Mouse (Mus musculus): ENCODE data around the gene Mt2. TPM values are rescaled to one million over a fixed set of nuclear protein-coding genes. Genes with fewer than 3 reads are reported as not detected.

The Mt2 gene
- total and polyA plus RNA-seq, 2 experiments from 2014 or later = 110 to 202 TPM

DNA sequence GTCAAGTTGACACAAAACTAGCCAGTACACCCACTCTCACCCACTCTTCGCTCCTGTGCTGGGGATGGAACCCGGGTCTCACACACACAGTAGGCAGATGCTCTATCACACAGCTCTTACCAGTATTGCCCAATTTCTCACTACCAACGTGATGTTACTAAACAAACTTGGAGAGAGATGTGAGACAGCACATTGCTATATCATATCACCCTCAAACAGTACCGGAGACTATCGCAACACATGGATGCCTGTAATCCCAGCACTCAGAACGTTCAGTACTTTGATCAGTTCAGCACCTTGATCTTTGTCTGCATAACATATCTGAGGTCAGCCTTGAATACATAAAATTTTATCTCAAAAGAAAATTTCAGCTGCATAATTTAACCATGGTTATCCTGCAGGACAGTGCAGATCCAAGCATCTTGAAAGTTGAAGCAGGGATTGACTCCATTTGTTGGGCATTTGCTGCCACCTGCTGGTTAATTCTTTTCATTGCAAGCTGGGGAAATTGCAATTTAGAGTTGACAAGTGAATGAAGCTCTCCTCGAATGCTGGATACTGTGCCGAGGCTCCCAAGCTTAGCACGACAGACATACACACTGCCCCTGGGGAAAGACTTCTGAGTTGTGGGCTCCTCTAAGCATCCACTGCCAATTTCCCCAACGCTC, 26.9 kb downstream of the Mt2 start:
- peak; percentile 87 for DNase-seq (ENCODE audit: low spot score)
- ATAC-seq = peak; percentile 68
- TF ChIP-seq CTCF (IDR thresholded peaks at IDR 0.05; ENCODE audit: low read depth) = peak; percentile 89
- no peak overlapping the region for H3K4me3 ChIP-seq (ENCODE audit: low read length)
- H3K27me3 ChIP-seq (ENCODE audit: insufficient read depth, low read length) = no peaks in the 10 kb centered on the region
- peak overlapping the region; percentile 17; the same call in 1 of the 2 replicates for H3K4me2 ChIP-seq (ENCODE audit: low read depth, low read length)
- 44% methylated on average over 10 of the region's 10 CpGs for WGBS
- no peaks in the 10 kb centered on the region for H3K4me1 ChIP-seq (ENCODE audit: insufficient read depth, low read length)
- no peaks in the 10 kb centered on the region for H3K9me3 ChIP-seq (ENCODE audit: low read length)
- H3K27ac ChIP-seq = no peak overlapping the region
- H3K36me3 ChIP-seq (ENCODE audit: insufficient read depth, low read length) = no peaks in the 10 kb centered on the region
- H3K9ac ChIP-seq (replicated peaks; ENCODE audit: low read length) = no peak overlapping the region

DNA sequence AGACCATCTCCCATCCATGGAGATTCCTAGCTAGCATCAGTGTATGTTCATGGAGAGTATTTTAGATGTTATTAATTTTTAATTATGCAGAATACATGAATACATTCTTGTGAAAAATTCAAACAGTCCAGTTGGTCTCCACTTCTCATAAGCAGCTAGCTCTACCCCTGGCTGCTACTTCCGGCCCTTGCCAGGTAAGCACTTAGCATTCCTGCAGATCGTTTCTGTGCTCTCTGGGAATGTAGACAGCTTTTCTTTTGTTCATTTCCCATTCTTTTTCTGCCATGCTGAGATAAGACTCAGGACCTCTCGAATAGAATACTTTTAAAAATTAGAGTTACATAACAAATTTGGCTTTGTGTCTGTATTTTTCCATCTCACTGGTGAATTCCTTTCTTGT, 31.6 kb downstream of the Mt2 start:
- no peaks in the 10 kb centered on the region for H3K9me3 ChIP-seq (ENCODE audit: low read length)
- no peak overlapping the region for H3K9ac ChIP-seq (replicated peaks; ENCODE audit: low read length)
- TF ChIP-seq CTCF (IDR thresholded peaks at IDR 0.05; ENCODE audit: low read depth) = no peak
- H3K4me3 ChIP-seq (ENCODE audit: low read length) = no peak overlapping the region
- H3K4me2 ChIP-seq (ENCODE audit: low read depth, low read length) = no peak overlapping the region
- no peak for ATAC-seq
- no peak for DNase-seq (ENCODE audit: low spot score)
- no peak overlapping the region for H3K27ac ChIP-seq
- H3K27me3 ChIP-seq (ENCODE audit: insufficient read depth, low read length) = no peaks in the 10 kb centered on the region
- H3K36me3 ChIP-seq (ENCODE audit: insufficient read depth, low read length) = no peaks in the 10 kb centered on the region
- no peaks in the 10 kb centered on the region for H3K4me1 ChIP-seq (ENCODE audit: insufficient read depth, low read length)
- 68% methylated on average over 3 of the region's 3 CpGs for WGBS

DNA sequence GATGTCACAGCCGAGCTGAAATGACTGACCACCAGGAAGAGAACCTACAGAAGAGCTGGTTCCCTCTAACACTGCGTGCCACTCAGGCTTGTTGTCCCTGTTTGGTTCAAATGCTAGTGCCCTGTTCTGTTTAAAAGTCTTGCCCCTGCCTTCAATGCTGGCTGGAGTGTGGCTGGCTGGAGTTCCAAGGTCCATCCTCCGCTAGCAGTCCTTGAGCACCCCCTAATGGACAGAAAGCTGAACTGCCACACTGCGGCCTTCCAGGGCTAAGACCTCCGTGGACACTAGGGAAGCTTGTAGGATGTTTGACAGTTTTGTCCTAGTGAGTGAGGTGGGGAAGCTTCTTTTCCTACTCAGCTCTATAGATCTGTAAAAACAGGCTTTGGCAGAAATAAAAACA, 33.3 kb downstream of the Mt2 start:
- Histone ChIP-seq H3K4me2 (ENCODE audit: low read depth, low read length) (no peak overlapping the region), H3K4me1 (ENCODE audit: insufficient read depth, low read length) (no peaks in the 10 kb centered on the region), H3K9me3 (ENCODE audit: low read length) (no peaks in the 10 kb centered on the region), H3K27me3 (ENCODE audit: insufficient read depth, low read length) (no peaks in the 10 kb centered on the region), H3K9ac (replicated peaks; ENCODE audit: low read length) (no peak overlapping the region), H3K4me3 (ENCODE audit: low read length) (no peak overlapping the region), H3K27ac (no peak overlapping the region), H3K36me3 (ENCODE audit: insufficient read depth, low read length) (no peaks in the 10 kb centered on the region)
- DNase-seq (ENCODE audit: low spot score) = peak; percentile 85
- 15% methylated on average over 5 of the region's 5 CpGs for WGBS
- ATAC-seq = peak; percentile 88
- TF ChIP-seq CTCF (IDR thresholded peaks at IDR 0.05; ENCODE audit: low read depth) = peak; percentile 96

DNA sequence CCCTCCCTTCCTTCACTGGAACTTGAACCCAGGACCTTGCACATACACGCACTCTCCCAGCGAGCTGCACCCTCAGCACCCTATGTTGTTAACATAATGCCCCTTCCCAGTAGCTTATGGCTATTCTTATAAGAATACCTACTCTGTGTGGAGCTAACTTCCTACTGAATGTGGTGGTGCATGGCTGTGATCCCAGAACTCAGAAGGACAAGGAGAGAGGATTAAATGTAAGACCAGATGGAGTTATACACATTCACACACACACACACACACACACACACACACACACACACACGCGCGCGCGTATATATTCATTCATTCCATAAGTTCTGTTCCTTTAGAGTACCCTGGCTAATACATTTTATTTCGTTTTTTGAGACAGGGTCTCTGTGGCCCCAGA, 33.8 kb downstream of the Mt2 start:
- H3K27ac ChIP-seq = no peak overlapping the region
- no peak for DNase-seq (ENCODE audit: low spot score)
- H3K9ac ChIP-seq (replicated peaks; ENCODE audit: low read length) = no peak overlapping the region
- H3K4me2 ChIP-seq (ENCODE audit: low read depth, low read length) = no peak overlapping the region
- no peaks in the 10 kb centered on the region for H3K27me3 ChIP-seq (ENCODE audit: insufficient read depth, low read length)
- 81% methylated on average over 8 of the region's 8 CpGs for WGBS
- peak; percentile 13; the same call in 1 of the 2 replicates for ATAC-seq
- no peaks in the 10 kb centered on the region for H3K36me3 ChIP-seq (ENCODE audit: insufficient read depth, low read length)
- no peak for TF ChIP-seq CTCF (IDR thresholded peaks at IDR 0.05; ENCODE audit: low read depth)
- H3K4me1 ChIP-seq (ENCODE audit: insufficient read depth, low read length) = no peaks in the 10 kb centered on the region
- H3K4me3 ChIP-seq (ENCODE audit: low read length) = no peak overlapping the region
- no peaks in the 10 kb centered on the region for H3K9me3 ChIP-seq (ENCODE audit: low read length)

DNA sequence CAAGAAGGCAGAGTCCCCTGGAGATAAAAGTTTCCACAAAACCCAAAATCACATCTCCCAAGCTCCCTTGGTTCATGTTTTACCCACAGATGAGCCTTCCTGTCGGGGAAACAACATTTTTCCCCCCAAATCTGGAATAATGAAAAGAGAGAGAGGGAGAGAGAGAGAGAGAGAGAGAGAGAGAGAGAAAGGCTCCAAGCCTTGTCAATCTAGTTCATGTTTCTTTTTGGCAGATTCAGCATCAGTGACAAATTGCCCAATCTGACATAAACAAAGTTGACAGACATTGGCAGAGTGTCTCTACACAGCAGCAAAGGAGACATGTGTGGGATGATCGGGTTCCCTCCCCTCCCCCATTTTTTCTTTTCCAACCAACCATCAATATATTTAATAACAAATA, 35.0 kb downstream of the Mt2 start:
- ATAC-seq = no peak
- H3K27ac ChIP-seq = no peak overlapping the region
- no peaks in the 10 kb centered on the region for H3K36me3 ChIP-seq (ENCODE audit: insufficient read depth, low read length)
- no peak for TF ChIP-seq CTCF (IDR thresholded peaks at IDR 0.05; ENCODE audit: low read depth)
- H3K4me2 ChIP-seq (ENCODE audit: low read depth, low read length) = no peak overlapping the region
- no peaks in the 10 kb centered on the region for H3K27me3 ChIP-seq (ENCODE audit: insufficient read depth, low read length)
- no peaks in the 10 kb centered on the region for H3K4me1 ChIP-seq (ENCODE audit: insufficient read depth, low read length)
- no peak overlapping the region for H3K9ac ChIP-seq (replicated peaks; ENCODE audit: low read length)
- no peak for DNase-seq (ENCODE audit: low spot score)
- no peaks in the 10 kb centered on the region for H3K9me3 ChIP-seq (ENCODE audit: low read length)
- WGBS = 66% methylated on average over 2 of the region's 2 CpGs
- H3K4me3 ChIP-seq (ENCODE audit: low read length) = no peak overlapping the region

DNA sequence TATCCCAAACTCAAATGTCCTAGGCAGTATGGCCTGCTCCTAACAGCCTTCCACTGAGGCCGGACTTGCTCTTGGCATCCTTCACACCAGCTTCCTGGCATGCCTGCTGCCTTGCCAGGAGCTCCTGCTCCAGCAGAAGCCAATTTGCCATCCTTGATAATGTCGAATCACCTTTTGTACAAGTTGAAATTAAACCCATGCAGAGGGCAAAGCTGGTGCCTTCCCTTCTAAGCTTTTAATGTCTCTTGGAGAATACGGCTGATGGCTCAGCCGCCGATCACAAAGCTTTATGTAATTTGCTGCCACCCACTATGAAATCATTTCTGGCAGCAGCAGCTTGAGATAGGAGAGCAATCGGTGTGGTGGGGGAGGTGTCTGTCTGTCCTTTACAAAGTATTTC, 37.2 kb downstream of the Mt2 start:
- WGBS = 56% methylated on average over 6 of the region's 6 CpGs
- ATAC-seq = no peak
- no peaks in the 10 kb centered on the region for H3K9me3 ChIP-seq (ENCODE audit: low read length)
- no peak overlapping the region for H3K27ac ChIP-seq
- no peak for TF ChIP-seq CTCF (IDR thresholded peaks at IDR 0.05; ENCODE audit: low read depth)
- H3K4me3 ChIP-seq (ENCODE audit: low read length) = no peak overlapping the region
- H3K36me3 ChIP-seq (ENCODE audit: insufficient read depth, low read length) = no peaks in the 10 kb centered on the region
- H3K4me1 ChIP-seq (ENCODE audit: insufficient read depth, low read length) = peaks cover 4% of the 10 kb centered on the region; the same call in 1 of the 2 replicates
- H3K4me2 ChIP-seq (ENCODE audit: low read depth, low read length) = no peak overlapping the region
- no peak overlapping the region for H3K9ac ChIP-seq (replicated peaks; ENCODE audit: low read length)
- DNase-seq (ENCODE audit: low spot score) = no peak
- no peaks in the 10 kb centered on the region for H3K27me3 ChIP-seq (ENCODE audit: insufficient read depth, low read length)

DNA sequence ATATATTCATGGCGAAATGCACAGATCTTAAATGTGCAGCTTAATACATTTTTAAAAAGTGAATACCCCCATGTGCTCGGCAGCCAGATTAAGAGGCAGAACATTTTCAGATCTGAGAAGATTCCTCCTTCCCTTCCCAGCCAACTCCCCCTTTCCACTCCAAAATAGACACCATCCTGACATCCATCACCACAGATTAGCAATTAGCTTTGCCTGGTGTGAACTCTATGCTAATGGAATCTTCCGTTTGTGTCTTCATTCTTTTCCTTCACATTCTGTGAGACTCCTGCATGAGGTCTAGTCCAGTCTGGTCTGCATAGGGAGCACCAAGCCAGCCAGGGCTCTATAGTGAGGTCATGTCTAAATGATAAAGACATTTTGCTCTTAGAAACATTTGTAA, 37.8 kb downstream of the Mt2 start:
- Histone ChIP-seq H3K27ac (no peak overlapping the region), H3K4me2 (ENCODE audit: low read depth, low read length) (no peak overlapping the region), H3K4me3 (ENCODE audit: low read length) (no peak overlapping the region), H3K27me3 (ENCODE audit: insufficient read depth, low read length) (no peaks in the 10 kb centered on the region), H3K4me1 (ENCODE audit: insufficient read depth, low read length) (peaks cover 6% of the 10 kb centered on the region), H3K36me3 (ENCODE audit: insufficient read depth, low read length) (no peaks in the 10 kb centered on the region), H3K9ac (replicated peaks; ENCODE audit: low read length) (no peak overlapping the region), H3K9me3 (ENCODE audit: low read length) (no peaks in the 10 kb centered on the region)
- DNase-seq (ENCODE audit: low spot score) = no peak
- ATAC-seq = no peak
- WGBS = 55% methylated on average over 3 of the region's 3 CpGs
- no peak for TF ChIP-seq CTCF (IDR thresholded peaks at IDR 0.05; ENCODE audit: low read depth)
